Mouse (Mus musculus) mouse trophoblast stem cell (cell line): ENCODE data around the gene Dcaf11.

ENCODE experiments used
- in situ Hi-C, 2 experiments: fragments of 300-500 bp; cut with MseI, MboI; formaldehyde crosslinking; loops; 2 replicates in 1 of 2; 3 replicates in 1 of 2; pipeline ENCODE4 v1.15.1; 2025

Gene Dcaf11

DNA sequence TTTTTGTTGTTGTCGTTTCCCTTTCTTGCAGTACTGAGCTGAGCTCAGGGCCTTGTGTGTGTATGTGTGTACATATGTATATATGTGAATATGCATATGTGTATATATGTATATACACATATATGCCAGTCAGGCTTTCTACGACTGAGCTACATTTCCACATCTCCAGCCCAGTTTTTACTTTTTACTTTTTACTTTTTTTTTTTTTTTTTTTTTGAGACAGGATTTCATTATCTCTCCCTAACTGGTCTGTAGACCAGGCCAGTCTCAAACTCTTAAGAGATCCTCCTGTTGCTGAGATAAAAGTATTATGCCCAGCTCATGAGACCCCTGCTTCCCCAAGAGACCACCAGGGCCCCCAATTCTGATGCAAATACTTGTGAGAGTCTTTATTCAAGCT, 57.0 kb downstream of the Dcaf11 start:
- in situ Hi-C loops: no loop called here

DNA sequence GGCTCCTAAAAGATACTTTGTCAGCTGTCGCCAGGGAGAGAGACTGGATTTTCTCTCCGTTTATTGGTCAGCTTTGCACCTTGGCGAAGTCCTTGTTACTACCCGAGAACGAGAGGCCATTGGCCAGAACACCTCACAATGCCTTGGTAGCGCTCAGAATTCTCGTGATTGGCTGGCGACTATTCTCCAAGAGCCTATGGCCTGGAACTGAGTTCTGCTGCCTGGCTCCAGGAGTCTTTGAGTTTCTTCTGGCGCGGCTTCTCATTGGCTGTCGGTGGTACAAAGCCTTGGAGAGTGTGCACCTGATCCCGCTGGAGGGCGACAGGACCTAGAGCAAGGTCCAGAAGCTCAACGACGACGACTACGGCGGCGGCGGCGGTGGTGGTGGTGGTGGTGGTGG, 58.0 kb downstream of the Dcaf11 start, which contains the start of gene Rec8:
Rec8 (plus strand) TSS at position 216 of the 400 bp plus-strand sequence.
- in situ Hi-C loops: no loop called here

DNA sequence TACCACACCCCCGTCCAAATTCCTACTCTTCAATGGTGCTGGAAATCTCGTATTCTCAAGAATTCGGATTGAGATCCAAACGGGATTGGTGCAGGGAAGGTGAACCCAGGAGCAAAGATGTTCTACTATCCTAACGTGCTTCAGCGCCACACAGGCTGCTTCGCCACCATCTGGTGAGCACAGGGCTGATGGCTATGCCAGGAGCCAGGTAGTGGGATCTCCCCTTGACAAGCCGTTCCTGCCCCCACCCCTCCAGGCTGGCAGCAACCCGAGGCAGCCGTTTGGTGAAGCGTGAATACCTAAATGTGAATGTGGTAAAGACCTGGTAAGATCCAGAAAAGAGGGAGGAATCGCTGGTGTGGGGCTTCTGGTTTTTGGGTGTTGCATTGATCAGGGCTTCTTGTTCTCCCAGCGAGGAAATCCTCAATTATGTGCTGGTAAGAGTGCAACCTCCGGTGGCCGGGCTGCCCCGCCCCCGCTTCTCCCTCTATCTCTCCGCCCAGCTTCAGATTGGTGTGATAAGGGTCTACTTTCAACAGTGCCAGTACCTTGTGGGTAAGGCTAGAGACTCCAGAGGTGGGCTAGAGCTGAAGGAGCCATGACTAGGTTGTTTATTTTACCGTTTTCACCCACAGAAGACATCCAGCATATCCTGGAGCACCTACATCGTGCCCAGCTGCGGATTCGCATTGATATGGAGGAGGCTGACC, 58.8 kb downstream of the Dcaf11 start:
- in situ Hi-C loops: no loop called here
